Mouse (Mus musculus) stomach, postnatal 0 days (tissue): ENCODE results near the gene Dock1. TPM values are rescaled to one million over a fixed set of nuclear protein-coding genes. Genes with fewer than 3 reads are reported as not detected.

Experiments used
- ATAC-seq: fragments of 200-750 bp; cut with Nextera tagmentation; 2 replicates; pipeline ENCODE4 v1.8.0; 2017; ENCODE audit not compliant: low FRiP score, low TSS enrichment
- DNase-seq: peaks from one replicate; pipeline ENCODE4 v3.0.0-alpha.2; 2016; ENCODE audit warnings: low spot score
- H3K27ac ChIP-seq: fragments of 300-500 bp; sonication (generic); replicated peaks from 2 replicates; pipeline ENCODE4 v1.5.1; 2014; ENCODE audit warnings: mild to moderate bottlenecking, control low read depth
- H3K27me3 ChIP-seq: fragments of 300-500 bp; sonication (generic); 2 replicates; pipeline ENCODE4 v1.6.1; 2014; ENCODE audit warnings: low read length; ENCODE audit not compliant: control insufficient read depth, insufficient read depth
- H3K36me3 ChIP-seq: fragments of 300-500 bp; sonication (generic); 2 replicates; pipeline ENCODE4 v1.6.1; 2014; ENCODE audit warnings: low read length, mixed read lengths; ENCODE audit not compliant: control insufficient read depth, insufficient read depth
- H3K4me1 ChIP-seq: fragments of 300-500 bp; sonication (generic); replicated peaks from 2 replicates; pipeline ENCODE4 v1.6.1; 2014; ENCODE audit warnings: antibody characterized with exemption; ENCODE audit not compliant: control insufficient read depth, insufficient read depth
- H3K4me2 ChIP-seq: fragments of 300-500 bp; sonication (generic); replicated peaks from 2 replicates; pipeline ENCODE4 v1.6.1; 2014; ENCODE audit warnings: low read depth, mild to moderate bottlenecking, control low read depth, moderate library complexity
- H3K4me3 ChIP-seq: fragments of 300-500 bp; sonication (generic); 2 replicates; pipeline ENCODE4 v1.5.1; 2014; ENCODE audit warnings: low read depth, low read length, control low read depth
- H3K9ac ChIP-seq: fragments of 300-500 bp; sonication (generic); 2 replicates; pipeline ENCODE4 v1.6.1; 2014; ENCODE audit warnings: mild to moderate bottlenecking, low read length, control low read depth, mixed read lengths
- H3K9me3 ChIP-seq: fragments of 300-500 bp; sonication (generic); 2 replicates; pipeline ENCODE4 v1.6.1; 2016; ENCODE audit warnings: low read length; ENCODE audit not compliant: control insufficient read depth
- CTCF ChIP-seq: IDR thresholded peaks from 2 replicates; pipeline ENCODE4 v1.5.1; 2016; ENCODE audit warnings: antibody characterized with exemption, low read depth, mild to moderate bottlenecking, moderate library complexity
- EP300 ChIP-seq: optimal IDR thresholded peaks from 2 replicates; pipeline ENCODE3; 2016; ENCODE audit warnings: antibody characterized with exemption
- WGBS: fragments of 180-500 bp; shearing (Covaris S2); extraction: QIAGEN DNeasy Blood & Tissue Kit; methylation state at CpG from one replicate; pipeline ENCODE4 v1.1.7; 2014; 5-methylcytosine and 5-hydroxymethylcytosine counted together
- polyA plus RNA-seq: library from polyadenylated mRNA; unstranded; fragments of >200 nt; fragmentation: Nextera tagmentation; extraction: Ambion mirVana; gene quantifications from 2 replicates; pipeline ENCODE4 v1.2.1, GENCODE M21; 2015

The Dock1 gene
- polyA plus RNA-seq, 1 experiment from 2014 or later = 8.5 TPM

DNA sequence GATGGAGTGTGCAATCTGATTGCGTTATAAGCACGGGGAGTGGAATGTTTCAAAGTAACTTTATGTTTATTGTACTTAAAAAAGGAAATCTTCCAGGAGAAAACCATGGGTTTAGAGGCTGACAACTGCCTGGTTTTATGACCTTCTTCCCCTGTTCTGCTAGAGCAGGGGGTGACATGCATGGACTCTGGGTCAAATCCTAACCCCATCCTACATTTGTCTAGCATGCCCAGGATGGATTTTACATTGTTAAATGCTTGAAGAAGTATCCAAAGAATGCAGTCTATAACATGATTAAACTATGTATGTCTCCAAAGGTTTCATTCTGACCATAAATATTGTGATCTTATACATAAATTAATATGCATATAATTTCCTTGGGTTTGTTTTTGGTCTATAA lies 229.0 kb downstream of the Dock1 start:
- 57% methylated on average over 2 of the region's 2 CpGs for WGBS
- ATAC-seq = no peak

DNA sequence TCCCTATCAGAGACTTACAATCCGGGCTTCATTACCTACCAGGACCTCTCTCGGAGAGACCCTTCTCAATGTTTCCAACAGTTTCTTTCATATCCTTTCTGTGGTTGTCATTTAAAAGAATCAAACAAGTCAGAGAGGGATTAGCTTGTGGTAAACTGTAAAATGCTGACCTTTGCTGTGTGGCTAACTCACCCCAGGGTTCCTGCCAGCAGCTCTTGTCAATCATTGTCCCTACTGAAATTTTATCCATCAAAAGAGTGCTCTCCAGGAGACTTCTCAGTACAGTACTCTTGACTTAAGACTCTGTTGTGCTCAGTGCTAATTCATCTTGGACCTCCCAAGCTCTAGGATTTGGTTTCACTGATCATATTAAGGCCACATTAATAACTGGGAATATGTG lies 231.5 kb downstream of the Dock1 start:
- H3K27ac ChIP-seq = no peak overlapping the region
- WGBS = 86% methylated on average over 2 of the region's 2 CpGs
- no peaks in the 10 kb centered on the region for H3K36me3 ChIP-seq
- H3K9me3 ChIP-seq = no peaks in the 10 kb centered on the region
- H3K27me3 ChIP-seq = no peaks in the 10 kb centered on the region
- TF ChIP-seq EP300 = no peak
- no peak for TF ChIP-seq CTCF
- no peak overlapping the region for H3K4me2 ChIP-seq
- H3K9ac ChIP-seq = no peak overlapping the region
- ATAC-seq (no peak), DNase-seq (no peak)
- H3K4me3 ChIP-seq = no peak overlapping the region
- no peaks in the 10 kb centered on the region for H3K4me1 ChIP-seq

More for the DNA sequence above, 229.0 kb downstream of the Dock1 start:
- H3K9ac ChIP-seq = no peak overlapping the region
- no peak for DNase-seq
- H3K4me1 ChIP-seq = no peaks in the 10 kb centered on the region
- H3K4me2 ChIP-seq = no peak overlapping the region
- TF ChIP-seq CTCF = no peak
- no peak for TF ChIP-seq EP300
- H3K9me3 ChIP-seq = no peaks in the 10 kb centered on the region
- no peaks in the 10 kb centered on the region for H3K27me3 ChIP-seq
- H3K4me3 ChIP-seq = no peak overlapping the region
- H3K27ac ChIP-seq = no peak overlapping the region
- H3K36me3 ChIP-seq = no peaks in the 10 kb centered on the region

DNA sequence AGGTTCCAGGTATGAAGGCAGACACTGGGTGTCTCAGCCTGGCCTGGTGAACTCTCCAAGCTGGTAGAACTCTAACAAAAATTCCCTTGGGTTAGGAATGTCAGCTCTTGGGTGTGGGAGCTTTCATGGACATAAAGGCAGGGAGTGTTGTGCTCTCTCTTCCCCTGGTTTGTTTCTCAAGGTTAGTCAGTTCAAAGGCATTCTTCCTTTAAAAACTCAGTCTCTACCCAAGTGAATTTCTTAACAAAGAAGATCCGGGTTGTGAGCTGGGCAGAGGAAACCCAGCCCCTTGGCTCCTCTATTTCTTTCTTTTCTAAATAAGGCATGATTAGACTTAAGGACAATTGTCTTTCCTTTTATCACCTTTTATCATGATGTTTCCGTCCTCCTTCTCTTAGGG lies 261.4 kb downstream of the Dock1 start:
- H3K36me3 ChIP-seq = no peaks in the 10 kb centered on the region
- no peak overlapping the region for H3K4me3 ChIP-seq
- ATAC-seq (no peak), DNase-seq (no peak)
- no peak overlapping the region for H3K9ac ChIP-seq
- H3K9me3 ChIP-seq = no peaks in the 10 kb centered on the region
- no peak overlapping the region for H3K4me2 ChIP-seq
- TF ChIP-seq EP300 (no peak), CTCF (no peak)
- no peak overlapping the region for H3K27ac ChIP-seq
- no peaks in the 10 kb centered on the region for H3K27me3 ChIP-seq
- no peaks in the 10 kb centered on the region for H3K4me1 ChIP-seq
- 63% methylated on average over 2 of the region's 2 CpGs for WGBS

GRCm38 (mm10) chr7:134937471-134937926 lies 267.0 kb downstream of the Dock1 start:
- H3K27me3 ChIP-seq = no peaks in the 10 kb centered on the region
- WGBS = 3% methylated on average over 30 of the region's 37 CpGs
- DNase-seq = peak; percentile 24
- peak overlapping the region; percentile 90 for H3K4me2 ChIP-seq
- no peaks in the 10 kb centered on the region for H3K36me3 ChIP-seq
- peak overlapping the region; percentile 43 for H3K9ac ChIP-seq
- H3K27ac ChIP-seq = no peak overlapping the region
- peak; percentile 18; the same call in 1 of the 2 replicates for ATAC-seq
- no peak for TF ChIP-seq CTCF
- no peak for TF ChIP-seq EP300
- H3K4me1 ChIP-seq = peaks cover 3% of the 10 kb centered on the region; the same call in 1 of the 2 replicates
- no peaks in the 10 kb centered on the region for H3K9me3 ChIP-seq
- H3K4me3 ChIP-seq = peak overlapping the region; percentile 47

DNA sequence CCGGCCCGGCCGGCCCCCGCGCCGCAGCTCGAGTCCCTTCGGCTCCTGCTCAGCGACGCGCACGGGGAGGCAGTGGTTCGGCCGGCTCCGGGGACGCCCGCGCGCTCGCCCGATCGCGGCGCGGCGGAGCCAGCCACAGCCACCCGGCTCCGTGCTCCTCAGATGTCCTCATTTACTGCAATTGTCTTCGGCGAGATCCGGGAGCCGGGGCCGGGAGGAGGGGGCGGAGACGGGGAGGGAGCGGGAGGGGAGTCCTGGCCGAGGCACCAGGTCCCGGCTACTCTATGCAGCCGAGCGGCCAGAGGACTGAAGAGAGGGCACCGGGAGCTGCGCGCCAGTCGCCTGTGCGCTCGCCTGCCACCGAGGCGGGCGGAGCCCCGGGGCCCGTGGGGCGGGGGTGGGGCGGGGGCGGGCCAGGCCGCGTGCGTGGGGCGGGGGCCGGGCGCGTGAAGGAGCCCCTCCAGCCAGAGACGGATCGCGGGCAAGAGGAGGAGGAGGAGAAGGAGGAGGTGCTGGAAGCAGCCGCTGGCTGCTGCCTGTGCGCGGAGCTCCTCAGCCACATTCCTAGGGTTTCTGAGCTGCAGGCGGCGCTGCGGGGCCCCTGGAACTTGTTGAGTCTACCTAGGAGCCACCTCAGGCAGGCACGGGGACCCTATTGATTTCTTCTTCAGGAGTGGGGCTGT lies 267.6 kb downstream of the Dock1 start, which contains the start of gene Fam196a:
Fam196a (minus strand) TSS at position 504 of the 683 bp plus-strand sequence.
- Histone ChIP-seq H3K9me3 (no peaks in the 10 kb centered on the region), H3K27me3 (no peaks in the 10 kb centered on the region), H3K27ac (no peak within 1 kb of the TSS), H3K4me1 (peaks cover 3% of the 10 kb centered on the region; the same call in 1 of the 2 replicates), H3K4me2 (peak within 1 kb of the TSS; percentile 90), H3K4me3 (peak within 1 kb of the TSS; percentile 47), H3K9ac (peak within 1 kb of the TSS; percentile 43), H3K36me3 (no peaks in the 10 kb centered on the region)
- no peak for TF ChIP-seq EP300
- peak; percentile 53 for TF ChIP-seq CTCF
- ATAC-seq (peak; percentile 66; the same call in 1 of the 2 replicates), DNase-seq (peak; percentile 52)
- WGBS = 2% methylated on average over 32 of the region's 71 CpGs

- TF ChIP-seq CTCF (no peak), EP300 (no peak)
- no peak overlapping the region for H3K4me2 ChIP-seq
- no peak for DNase-seq
- no peak overlapping the region for H3K4me3 ChIP-seq
- no peak overlapping the region for H3K27ac ChIP-seq
- no peaks in the 10 kb centered on the region for H3K9me3 ChIP-seq
- no peak overlapping the region for H3K9ac ChIP-seq
- H3K27me3 ChIP-seq = no peaks in the 10 kb centered on the region
- no peaks in the 10 kb centered on the region for H3K36me3 ChIP-seq
- no peak for ATAC-seq
- WGBS = 96% methylated on average over 6 of the region's 6 CpGs
- peaks cover 3% of the 10 kb centered on the region; the same call in 1 of the 2 replicates for H3K4me1 ChIP-seq
Observed at GRCm38 (mm10) chr7:134941891-134942290, 271.4 kb downstream of the Dock1 start.
